Mouse (Mus musculus): ENCODE measurements around the gene Nr1h3. TPM values are rescaled to one million over a fixed set of nuclear protein-coding genes. Genes with fewer than 3 reads are reported as not detected.

The Nr1h3 gene
- polyA plus RNA-seq, 1 experiment from 2014 or later, result 4.9 TPM

- 64% methylated on average over 5 of the region's 5 CpGs for WGBS
- no peak overlapping the region for H3K4me2 ChIP-seq (ENCODE audit: low read length)
- no peaks in the 10 kb centered on the region for H3K4me1 ChIP-seq (replicated peaks; ENCODE audit: control insufficient read depth, insufficient read depth, low read length)
- no peak for ATAC-seq (replicated peaks; ENCODE audit: low FRiP score, low TSS enrichment, low read depth)
- H3K4me3 ChIP-seq (ENCODE audit: low read depth, low read length), result no peak overlapping the region
- H3K9ac ChIP-seq (ENCODE audit: low read length), result no peak overlapping the region
- no peak for DNase-seq (ENCODE audit: low spot score)
- H3K27me3 ChIP-seq (replicated peaks; ENCODE audit: control insufficient read depth, insufficient read depth, low read length), result no peaks in the 10 kb centered on the region
- H3K36me3 ChIP-seq (ENCODE audit: control insufficient read depth, insufficient read depth, low read length), result peaks cover 26% of the 10 kb centered on the region
- no peak overlapping the region for H3K27ac ChIP-seq (ENCODE audit: low read depth)
- no peaks in the 10 kb centered on the region for H3K9me3 ChIP-seq (ENCODE audit: control insufficient read depth, low read length)
Measured at GRCm38 (mm10) chr2:91139311-91139710, 63.3 kb downstream of the Nr1h3 start.

GRCm38 (mm10) chr2:91137481-91137880, 65.2 kb downstream of the Nr1h3 start:
- Histone ChIP-seq H3K27me3 (replicated peaks; ENCODE audit: control insufficient read depth, insufficient read depth, low read length) (no peaks in the 10 kb centered on the region), H3K9me3 (ENCODE audit: control insufficient read depth, low read length) (no peaks in the 10 kb centered on the region), H3K27ac (ENCODE audit: low read depth) (no peak overlapping the region), H3K4me2 (ENCODE audit: low read length) (no peak overlapping the region), H3K36me3 (ENCODE audit: control insufficient read depth, insufficient read depth, low read length) (peaks cover 14% of the 10 kb centered on the region; the same call in 1 of the 2 replicates), H3K4me1 (replicated peaks; ENCODE audit: control insufficient read depth, insufficient read depth, low read length) (no peaks in the 10 kb centered on the region), H3K4me3 (ENCODE audit: low read depth, low read length) (no peak overlapping the region), H3K9ac (ENCODE audit: low read length) (no peak overlapping the region)
- WGBS, result 76% methylated on average over 6 of the region's 6 CpGs
- DNase-seq (ENCODE audit: low spot score) (no peak), ATAC-seq (replicated peaks; ENCODE audit: low FRiP score, low TSS enrichment, low read depth) (no peak)

- DNase-seq (ENCODE audit: low spot score) (no peak), ATAC-seq (replicated peaks; ENCODE audit: low FRiP score, low TSS enrichment, low read depth) (no peak)
- H3K4me2 ChIP-seq (ENCODE audit: low read length), result no peak overlapping the region
- no peak overlapping the region for H3K9ac ChIP-seq (ENCODE audit: low read length)
- H3K27ac ChIP-seq (ENCODE audit: low read depth), result no peak overlapping the region
- peaks cover 10% of the 10 kb centered on the region; the same call in 1 of the 2 replicates for H3K36me3 ChIP-seq (ENCODE audit: control insufficient read depth, insufficient read depth, low read length)
- H3K27me3 ChIP-seq (replicated peaks; ENCODE audit: control insufficient read depth, insufficient read depth, low read length), result no peaks in the 10 kb centered on the region
- no peaks in the 10 kb centered on the region for H3K9me3 ChIP-seq (ENCODE audit: control insufficient read depth, low read length)
- no peak overlapping the region for H3K4me3 ChIP-seq (ENCODE audit: low read depth, low read length)
- 80% methylated on average over 11 of the region's 11 CpGs for WGBS
- no peaks in the 10 kb centered on the region for H3K4me1 ChIP-seq (replicated peaks; ENCODE audit: control insufficient read depth, insufficient read depth, low read length)
Measured at GRCm38 (mm10) chr2:91136513-91137412, 65.9 kb downstream of the Nr1h3 start.

Other genes with a start within 250 kb of the Nr1h3 start
- 0.55 and 1.5 TPM in 2 replicates for gene Rapsn, start 167.2 kb downstream of the Nr1h3 start, polyA plus RNA-seq (2014; fragmentation: Nextera tagmentation; extraction: Ambion mirVana)
- gene Psmc3, start 148.8 kb downstream of the Nr1h3 start, polyA plus RNA-seq (2014; fragmentation: Nextera tagmentation; extraction: Ambion mirVana), result 280 and 322 TPM in 2 replicates
- 29.7 and 32.3 TPM in 2 replicates for gene Slc39a13, start 132.4 kb downstream of the Nr1h3 start, polyA plus RNA-seq (2014; fragmentation: Nextera tagmentation; extraction: Ambion mirVana)
- 5.3 and 6.9 TPM in 2 replicates for gene Spi1, start 120.4 kb downstream of the Nr1h3 start, polyA plus RNA-seq (2014; fragmentation: Nextera tagmentation; extraction: Ambion mirVana)
- gene Mybpc3, start 84.7 kb downstream of the Nr1h3 start, polyA plus RNA-seq (2014; fragmentation: Nextera tagmentation; extraction: Ambion mirVana), result not detected in 2 replicates
- 8.7 and 9.6 TPM in 2 replicates for gene Madd, start 19.0 kb downstream of the Nr1h3 start, polyA plus RNA-seq (2014; fragmentation: Nextera tagmentation; extraction: Ambion mirVana)
- 26.1 and 31.9 TPM in 2 replicates for gene Acp2, start 51 bp upstream of the Nr1h3 start, polyA plus RNA-seq (2014; fragmentation: Nextera tagmentation; extraction: Ambion mirVana)
- 16.3 and 22.2 TPM in 2 replicates for gene Ddb2, start 34.1 kb upstream of the Nr1h3 start, polyA plus RNA-seq (2014; fragmentation: Nextera tagmentation; extraction: Ambion mirVana)
- 25.1 and 25.5 TPM in 2 replicates for gene Pacsin3, start 53.1 kb upstream of the Nr1h3 start, polyA plus RNA-seq (2014; fragmentation: Nextera tagmentation; extraction: Ambion mirVana)
- 72.4 and 73.8 TPM in 2 replicates for gene Arfgap2, start 62.1 kb upstream of the Nr1h3 start, polyA plus RNA-seq (2014; fragmentation: Nextera tagmentation; extraction: Ambion mirVana)
- gene 1110051M20Rik, start 241.9 kb upstream of the Nr1h3 start, polyA plus RNA-seq (2014; fragmentation: Nextera tagmentation; extraction: Ambion mirVana), result 53.1 and 64.5 TPM in 2 replicates